Comparison of ENCODE assay signal across 11 mouse cellular contexts in genomic region chr12:100244580-100244979, GRCm38 (mm10). TPM values are rescaled to one million over a fixed set of nuclear protein-coding genes. Genes with fewer than 3 reads are reported as not detected.
DNase-seq lines count a peak whose midpoint lies in the region; ATAC-seq and TF ChIP-seq lines count a peak whose summit lies in the region.
"Had no signal": no experiment of that assay in that cellular context is flagged by ENCODE, and none has a peak within 500 bp of the region (broad histone marks: within the 10 kb centered on the region; RNA-seq: fewer than 3 reads in every experiment).

No protein-coding gene starts in this region.

- H3K4me2 ChIP-seq in midbrain, embryonic 14.5 days (ENCODE audit: low read length) = no peak overlapping the region
- H3K4me2 ChIP-seq: embryonic facial prominence, embryonic 15.5 days; stomach, embryonic 15.5 days had no signal

- peaks cover 36% of the 10 kb centered on the region for H3K4me1 ChIP-seq in hindbrain, embryonic 10.5 days (replicated peaks)
- peaks cover 15% of the 10 kb centered on the region for H3K4me1 ChIP-seq in midbrain, embryonic 14.5 days (ENCODE audit: control insufficient read depth, insufficient read depth, low read length)
- H3K4me1 ChIP-seq in lung, adult 2 months (ENCODE audit: control insufficient read depth, insufficient read depth, low read length) = no peaks in the 10 kb centered on the region
- H3K4me1 ChIP-seq: embryonic facial prominence, embryonic 15.5 days; stomach, embryonic 15.5 days had no signal

- no peaks in the 10 kb centered on the region for H3K9me3 ChIP-seq in hindbrain, embryonic 10.5 days
- H3K9me3 ChIP-seq in midbrain, embryonic 14.5 days (ENCODE audit: control insufficient read depth, low read length) = no peaks in the 10 kb centered on the region
- H3K9me3 ChIP-seq: embryonic facial prominence, embryonic 15.5 days; stomach, embryonic 15.5 days had no signal

- H3K9ac ChIP-seq in midbrain, embryonic 14.5 days (replicated peaks; ENCODE audit: low read length) = peak overlapping the region; percentile 29; the same call in 1 of the 2 replicates
- H3K9ac ChIP-seq: embryonic facial prominence, embryonic 15.5 days; stomach, embryonic 15.5 days had no signal

- peak; percentile 48 for DNase-seq in cerebellum, adult 9-10 months
- no peak for DNase-seq in cerebellum, postnatal 4 days (ENCODE audit: low spot score in 2 of 2)
- peak; percentile 58 to 65 for DNase-seq in cerebellum, postnatal 10 days
- DNase-seq in hindbrain, embryonic 10.5 days (ENCODE audit: low spot score) = peak; percentile 43
- DNase-seq in midbrain, embryonic 14.5 days = peak; percentile 78
- no peak for DNase-seq in gastrocnemius, postnatal 4 days (ENCODE audit: low spot score in 2 of 2)
- no peak for DNase-seq in lung, adult 2 months
- no peak for DNase-seq in urinary bladder, postnatal 36 days (ENCODE audit: low spot score in 2 of 2)
- DNase-seq: adrenal gland, postnatal 10 days had no signal

- 24% methylated on average over 5 of the region's 5 CpGs for WGBS in hindbrain, embryonic 10.5 days
- WGBS in midbrain, embryonic 14.5 days = 7% methylated on average over 5 of the region's 5 CpGs
- WGBS in lung, adult 2 months = 67% methylated on average over 5 of the region's 5 CpGs

- peak; percentile 31; the same call in 1 of the 2 replicates for ATAC-seq in midbrain, embryonic 14.5 days (ENCODE audit: low FRiP score, low TSS enrichment)

- H3K4me3 ChIP-seq in hindbrain, embryonic 10.5 days = no peak overlapping the region
- no peak overlapping the region for H3K4me3 ChIP-seq in midbrain, embryonic 14.5 days (replicated peaks; ENCODE audit: low read depth, low read length)
- no peak overlapping the region for H3K4me3 ChIP-seq in lung, adult 2 months (replicated peaks; ENCODE audit: extremely low read depth, low read depth, low read length)
- H3K4me3 ChIP-seq: embryonic facial prominence, embryonic 15.5 days; stomach, embryonic 15.5 days had no signal

- no peak for TF ChIP-seq POLR2A in lung, adult 2 months (IDR thresholded peaks at IDR 0.05; ENCODE audit: borderline replicate concordance, extremely low read depth, low read depth, low read length)

- no peaks in the 10 kb centered on the region for H3K36me3 ChIP-seq in hindbrain, embryonic 10.5 days
- H3K36me3 ChIP-seq in midbrain, embryonic 14.5 days (ENCODE audit: control insufficient read depth, insufficient read depth, low read length) = no peaks in the 10 kb centered on the region
- H3K36me3 ChIP-seq: embryonic facial prominence, embryonic 15.5 days; stomach, embryonic 15.5 days had no signal

- TF ChIP-seq CTCF in lung, adult 2 months (IDR thresholded peaks at IDR 0.05; ENCODE audit: insufficient read depth, low read length) = no peak

- H3K27me3 ChIP-seq in hindbrain, embryonic 10.5 days (ENCODE audit: insufficient read depth, poor library complexity, severe bottlenecking) = no peaks in the 10 kb centered on the region
- H3K27me3 ChIP-seq in midbrain, embryonic 14.5 days (ENCODE audit: control insufficient read depth, insufficient read depth, low read length) = no peaks in the 10 kb centered on the region
- H3K27me3 ChIP-seq: embryonic facial prominence, embryonic 15.5 days; stomach, embryonic 15.5 days had no signal

- peak overlapping the region; percentile 88 for H3K27ac ChIP-seq in hindbrain, embryonic 10.5 days
- peak overlapping the region; percentile 77 for H3K27ac ChIP-seq in midbrain, embryonic 14.5 days (replicated peaks; ENCODE audit: low read depth, low read length)
- H3K27ac ChIP-seq: embryonic facial prominence, embryonic 15.5 days; stomach, embryonic 15.5 days had no signal

RNA-seq across cellular contexts. Expression of gene Calm1, which starts 45.3 kb away (rescaled TPM):
- 1,379 and 1,527 TPM in 2 replicates for polyA plus RNA-seq in hindbrain, embryonic 10.5 days (2016; fragmentation: Nextera tagmentation; extraction: Ambion mirVana)
- 2,581 and 2,856 TPM in 2 replicates for polyA plus RNA-seq in midbrain, embryonic 14.5 days (2014; fragmentation: Nextera tagmentation; extraction: Ambion mirVana)
- total RNA-seq in gastrocnemius, postnatal 4 days (2021) = 100 to 1,000 TPM; 311 to 332 TPM
- polyA plus RNA-seq in lung, adult 2 months (2012; rRNA removed) = 399 and 586 TPM in 2 replicates

Comparison
In these comparisons a context has a peak if more than half of its experiments do, and no peak if none do; other contexts are left out.
1. DNase-seq: peak in cerebellum, adult 9-10 months (single experiment), cerebellum, postnatal 10 days (2 of 2), hindbrain, embryonic 10.5 days (single experiment) and midbrain, embryonic 14.5 days (single experiment); none in cerebellum, postnatal 4 days (0 of 2), gastrocnemius, postnatal 4 days (0 of 2), lung, adult 2 months (single experiment) and urinary bladder, postnatal 36 days (0 of 2).